Mouse (Mus musculus): ENCODE measurements around the gene Slc28a2.
"Not testable (repeated sequence)": the region's sequence is repeated elsewhere in the genome, so short reads cannot be mapped to it uniquely, and the experiment has no call there.

The Slc28a2 gene

DNA sequence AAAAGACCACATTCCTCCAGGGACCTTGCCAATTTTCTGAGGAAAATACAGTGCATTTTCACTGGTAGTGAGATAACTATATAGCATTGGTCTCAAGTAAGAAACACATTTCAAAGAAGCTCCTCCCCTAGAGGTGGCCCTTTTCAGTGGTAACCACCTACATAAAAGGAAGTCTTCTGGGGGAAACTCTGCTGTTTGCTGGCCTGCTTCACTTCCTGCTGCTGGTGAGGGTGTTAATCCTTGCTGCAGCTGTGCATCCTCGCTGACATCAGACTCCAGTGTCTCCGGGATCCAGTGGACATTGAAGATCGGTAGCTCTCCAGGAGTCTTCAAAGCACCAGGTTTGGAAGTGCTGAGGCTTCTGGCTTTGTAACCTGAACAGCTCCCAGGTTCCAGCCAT lies at the start of gene Slc28a2:
TSS of gene Slc28a2 (plus strand) at position 278 of the 400 bp plus-strand sequence.
- not testable (repeated sequence) for DNase-seq (ENCODE audit: low spot score)

DNA sequence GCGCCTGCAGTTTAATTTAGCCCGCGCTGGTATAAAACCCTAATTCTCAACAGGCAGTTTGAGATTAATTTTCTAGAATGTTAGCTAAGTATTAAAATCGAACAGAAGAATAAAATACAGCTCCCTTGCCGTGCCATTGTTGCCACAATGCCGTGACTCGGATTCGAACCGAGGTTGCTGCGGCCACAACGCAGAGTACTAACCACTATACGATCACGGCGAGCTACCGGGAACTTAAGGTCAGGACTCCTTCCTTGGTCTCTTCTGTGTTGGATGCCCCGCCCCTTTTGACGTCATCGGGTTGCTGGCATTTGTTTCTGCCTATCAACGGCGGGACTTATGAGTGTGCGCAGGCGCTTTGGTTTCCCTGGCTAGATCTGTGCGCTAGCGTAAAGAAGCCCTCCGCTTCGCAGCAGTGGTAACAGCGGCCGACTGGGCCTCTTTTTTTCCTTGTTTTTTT lies 49.0 kb upstream of the Slc28a2 start:
- DNase-seq (ENCODE audit: low spot score), result peak; percentile 87

DNA sequence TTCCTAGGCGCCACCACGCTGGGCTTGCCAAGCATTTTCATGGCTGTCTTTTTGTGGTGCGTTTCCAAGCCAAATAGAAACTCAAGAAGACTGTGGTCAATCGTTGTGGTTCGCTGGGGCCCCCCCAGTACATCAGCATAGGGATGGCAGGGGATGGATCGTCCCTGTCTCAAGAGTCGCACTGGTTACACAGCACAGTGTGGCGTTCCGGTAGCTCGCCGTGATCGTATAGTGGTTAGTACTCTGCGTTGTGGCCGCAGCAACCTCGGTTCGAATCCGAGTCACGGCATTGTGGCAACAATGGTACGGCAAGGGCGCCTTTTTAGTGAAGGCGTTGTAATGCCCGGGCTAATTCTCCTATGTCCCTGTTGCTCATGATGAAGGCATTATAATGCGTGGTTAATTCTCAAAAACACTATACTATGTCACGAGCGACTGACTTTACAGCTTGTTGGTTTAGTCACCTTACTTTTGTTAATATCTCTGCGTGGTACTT lies 48.5 kb upstream of the Slc28a2 start:
- DNase-seq (ENCODE audit: low spot score), result no peak

DNA sequence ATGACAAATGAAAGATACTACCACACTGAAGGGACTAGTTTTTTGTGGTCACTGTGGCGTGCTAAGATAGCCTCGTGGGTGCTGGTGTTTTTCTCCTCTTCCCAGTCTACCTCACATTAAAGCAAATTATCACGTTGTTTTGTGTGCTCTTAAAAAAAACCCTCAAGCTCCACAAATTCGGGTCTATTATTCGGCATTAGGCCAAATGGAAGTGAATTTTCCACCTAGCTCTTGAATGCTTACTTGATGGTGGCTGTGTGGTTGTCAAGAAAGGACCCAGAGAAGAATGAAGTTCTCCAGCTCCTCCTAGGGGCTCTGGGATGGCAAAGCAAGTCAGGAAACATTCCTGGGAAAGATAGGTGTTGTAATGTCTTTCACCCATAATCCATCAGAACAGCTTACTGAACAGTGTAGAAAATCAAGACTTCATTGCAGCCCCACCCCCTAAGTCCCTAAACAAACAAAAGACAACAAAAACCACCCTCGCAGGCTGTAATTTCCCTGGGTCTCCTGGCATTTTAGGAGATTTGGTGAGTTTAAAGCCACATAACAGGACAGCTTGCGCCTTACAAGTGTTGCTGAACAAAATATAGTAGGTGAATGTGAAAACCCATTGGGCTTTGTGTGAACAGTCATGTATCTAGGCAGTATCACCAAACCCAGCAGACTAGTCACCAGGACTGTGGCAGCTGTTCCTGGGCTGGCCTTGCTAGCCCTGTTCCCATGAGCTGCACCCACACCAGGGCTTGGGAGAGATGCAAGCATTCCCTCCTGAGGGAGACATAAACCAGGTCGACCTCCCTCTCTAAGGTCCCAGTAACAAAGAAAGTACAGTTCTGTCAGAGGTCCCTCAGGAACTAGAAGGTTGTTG lies 47.6 kb upstream of the Slc28a2 start:
- no peak for DNase-seq (ENCODE audit: low spot score)

DNA sequence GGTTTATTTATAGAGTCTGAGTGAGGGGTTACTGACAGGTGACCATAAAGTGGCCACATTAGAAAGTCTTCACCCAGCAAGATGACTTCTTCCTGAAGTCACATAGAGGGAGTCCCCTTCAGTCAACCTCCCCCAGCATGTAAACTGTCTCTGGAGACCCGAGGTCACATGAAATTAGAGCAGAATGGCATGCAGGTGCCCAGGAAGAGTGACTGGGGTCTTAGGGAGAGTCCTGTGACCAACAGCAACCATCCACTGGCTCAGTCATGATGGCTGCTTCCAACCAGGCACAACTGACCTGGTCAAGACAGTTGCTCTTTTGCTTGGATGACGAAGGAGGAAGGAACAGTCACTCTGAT lies 47.0 kb upstream of the Slc28a2 start:
- DNase-seq (ENCODE audit: low spot score), result no peak

DNA sequence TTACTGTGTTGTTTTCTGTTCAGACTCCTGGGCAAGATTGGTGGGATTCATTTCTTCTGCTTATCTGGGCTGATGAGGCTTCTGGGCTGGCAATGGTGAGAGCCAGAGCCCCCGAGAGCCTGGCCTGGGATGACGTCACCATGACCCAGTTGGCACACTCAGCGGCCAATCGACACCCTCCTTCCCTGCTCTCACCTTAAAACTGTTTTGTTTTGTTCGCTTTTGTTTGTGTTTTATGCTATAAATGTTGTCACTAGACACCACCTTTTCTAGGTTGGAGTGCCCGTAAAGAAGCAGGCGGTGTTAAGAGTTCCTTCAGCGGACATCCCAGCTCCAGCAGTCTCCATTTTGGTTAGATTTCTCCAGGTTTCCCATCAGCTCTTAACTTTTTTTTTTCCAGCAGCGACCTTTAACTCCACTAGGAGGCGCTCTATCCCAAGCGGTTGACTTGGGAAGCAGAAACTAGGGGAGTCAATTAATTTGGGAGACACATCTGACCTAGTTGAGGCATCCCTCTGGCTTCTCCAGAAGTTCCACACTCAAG lies 45.4 kb upstream of the Slc28a2 start:
- DNase-seq (ENCODE audit: low spot score), result no peak

DNA sequence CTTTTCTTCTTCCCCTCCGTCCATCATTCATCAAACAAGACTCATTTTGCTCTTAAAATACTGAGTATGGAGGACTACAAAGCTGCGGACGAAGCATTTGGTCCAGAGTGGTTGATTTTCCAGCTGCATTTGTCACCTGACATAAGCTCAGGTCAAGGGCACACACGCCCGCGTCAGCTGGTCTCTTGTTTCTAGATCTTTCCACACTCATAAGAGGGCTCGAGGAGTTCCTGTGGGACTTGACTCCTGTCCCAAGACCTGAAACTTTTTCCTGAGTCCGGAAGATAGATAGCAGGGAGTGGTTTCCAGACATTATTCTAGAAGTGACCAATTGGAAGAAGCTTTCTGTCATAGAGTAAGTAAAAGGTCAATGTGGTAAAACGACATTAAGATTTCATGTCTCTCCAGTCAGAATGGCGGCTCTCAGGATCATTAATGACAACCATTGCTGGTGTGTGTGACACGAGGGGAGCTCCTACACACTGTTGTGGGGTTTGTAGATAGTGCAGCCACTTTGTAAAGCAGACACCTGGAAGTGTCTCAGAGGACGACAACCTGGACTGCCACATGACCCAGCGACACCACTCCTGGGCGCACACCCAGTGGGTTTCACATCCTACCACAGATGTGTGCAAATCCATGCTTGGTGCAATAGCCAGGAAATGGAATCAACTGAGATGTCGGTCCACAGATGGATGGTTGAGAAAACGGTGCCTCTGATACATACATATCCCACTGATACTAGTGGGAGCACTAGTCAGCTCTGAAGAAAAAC lies 44.8 kb upstream of the Slc28a2 start:
- no peak for DNase-seq (ENCODE audit: low spot score)

DNA sequence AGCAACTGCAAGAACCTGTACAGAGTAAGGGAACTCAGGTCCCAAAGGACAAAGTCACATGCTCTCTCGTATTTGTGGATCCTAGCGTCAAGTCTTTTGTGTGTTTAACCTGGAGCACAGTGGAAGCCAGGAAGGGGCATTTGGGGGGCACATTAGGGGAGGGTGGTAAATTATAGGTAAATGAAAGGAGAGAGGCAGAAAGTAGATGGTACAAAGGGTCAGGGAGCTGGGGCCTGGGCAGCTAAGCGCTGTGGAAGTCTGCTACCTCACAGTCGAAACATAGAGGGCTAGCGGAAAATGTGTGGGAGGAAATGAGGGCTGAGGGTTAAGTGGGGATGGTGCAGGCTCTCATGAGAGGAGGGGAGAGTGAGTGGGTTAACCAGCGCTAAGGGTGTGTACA lies 44.2 kb upstream of the Slc28a2 start:
- no peak for DNase-seq (ENCODE audit: low spot score)

DNA sequence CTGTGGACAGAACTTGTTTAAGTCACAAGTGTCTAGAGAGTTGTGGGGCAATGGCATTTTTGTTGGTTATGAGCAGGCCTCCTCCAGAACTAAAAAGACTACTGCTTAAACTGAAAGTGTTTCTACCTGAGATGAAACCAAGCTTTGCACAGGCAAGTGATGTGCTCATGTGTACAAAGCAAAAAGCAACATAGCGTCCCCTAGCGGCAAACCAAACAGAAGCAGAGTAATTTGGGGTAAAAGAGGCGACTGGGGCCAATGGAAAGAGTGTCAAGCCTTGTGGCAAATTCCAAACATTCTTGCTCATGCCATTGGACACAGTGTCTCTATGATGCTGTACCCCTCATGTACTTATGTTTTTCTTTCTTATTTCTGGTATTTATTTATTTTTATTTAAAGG lies 41.2 kb upstream of the Slc28a2 start:
- no peak for DNase-seq (ENCODE audit: low spot score)

DNA sequence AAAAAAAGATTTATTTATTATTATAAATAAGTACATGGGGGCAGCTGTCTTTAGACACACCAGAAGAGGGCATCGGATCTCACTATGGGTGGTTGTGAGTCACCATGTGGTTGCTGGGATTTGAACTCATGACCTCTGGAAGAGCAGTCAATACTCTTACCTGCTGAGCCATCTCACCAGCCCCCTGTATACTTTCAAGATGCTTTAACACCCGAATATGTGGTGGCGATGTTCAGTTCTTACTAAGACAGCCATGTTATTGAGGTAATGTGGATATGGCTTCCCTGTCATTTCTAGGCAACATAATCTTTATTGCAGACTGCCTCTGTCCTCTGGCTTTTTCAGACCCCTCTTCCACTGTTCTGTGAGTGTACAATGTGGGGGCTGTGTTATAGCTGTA lies 39.1 kb upstream of the Slc28a2 start:
- not testable (repeated sequence) for DNase-seq (ENCODE audit: low spot score)

DNA sequence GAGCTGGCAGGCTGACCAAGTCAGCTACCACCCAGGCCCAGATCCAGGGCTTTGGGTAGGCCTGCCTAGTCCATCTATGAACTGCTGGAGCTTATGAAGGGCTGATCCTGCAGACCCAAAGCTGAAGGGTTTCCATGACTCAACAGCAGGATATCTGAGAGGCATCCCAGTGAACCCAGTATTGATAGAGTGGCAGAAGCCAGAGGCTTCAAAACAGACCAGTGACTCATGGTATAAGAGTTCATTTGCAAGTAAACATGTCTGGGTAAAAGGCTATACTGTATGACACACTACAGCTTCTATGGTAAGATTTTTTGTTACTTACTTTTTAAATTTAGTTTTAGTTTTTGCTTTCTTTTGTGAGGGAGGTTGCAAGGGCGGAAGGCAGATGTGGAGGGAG lies 30.1 kb upstream of the Slc28a2 start:
- DNase-seq (ENCODE audit: low spot score), result no peak

DNA sequence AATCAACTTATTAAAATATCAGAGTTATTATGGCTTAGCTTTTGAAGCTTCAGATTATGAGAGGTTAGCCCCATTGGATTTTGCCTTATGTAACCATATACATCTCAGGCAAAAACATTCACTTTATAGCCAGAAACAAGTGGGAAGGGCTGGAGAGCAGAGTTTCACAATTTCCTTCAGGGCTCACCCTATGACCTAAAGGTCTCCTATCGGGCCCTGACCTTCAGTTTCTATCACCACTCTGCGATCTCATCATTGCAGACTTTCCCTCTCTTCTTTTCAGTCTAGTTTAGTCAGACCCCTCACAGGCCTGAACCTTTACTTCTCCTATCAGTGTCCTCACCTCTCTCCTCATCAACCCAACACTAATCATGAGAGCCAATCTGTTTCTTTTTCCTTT lies 18.7 kb upstream of the Slc28a2 start:
- no peak for DNase-seq (ENCODE audit: low spot score)

DNA sequence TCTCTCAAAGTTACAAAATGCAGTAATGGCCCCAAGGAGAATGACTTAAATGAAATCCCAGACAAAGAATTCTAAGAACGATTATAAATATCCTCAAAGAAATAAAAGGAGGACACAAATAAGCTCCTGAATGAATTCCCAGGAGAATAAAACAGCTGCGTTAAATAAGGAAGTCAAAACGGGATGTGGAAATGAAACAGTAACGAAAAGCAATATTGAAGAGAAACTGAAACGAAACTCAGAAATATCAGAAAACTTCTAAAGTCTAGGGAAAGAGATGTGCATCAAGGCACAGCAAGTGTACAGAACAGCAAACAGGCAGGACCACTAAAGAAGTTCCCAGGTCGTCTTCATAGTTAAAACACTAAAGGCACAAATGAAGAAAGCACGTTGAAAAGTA lies 17.3 kb upstream of the Slc28a2 start:
- no peak for DNase-seq (ENCODE audit: low spot score)

DNA sequence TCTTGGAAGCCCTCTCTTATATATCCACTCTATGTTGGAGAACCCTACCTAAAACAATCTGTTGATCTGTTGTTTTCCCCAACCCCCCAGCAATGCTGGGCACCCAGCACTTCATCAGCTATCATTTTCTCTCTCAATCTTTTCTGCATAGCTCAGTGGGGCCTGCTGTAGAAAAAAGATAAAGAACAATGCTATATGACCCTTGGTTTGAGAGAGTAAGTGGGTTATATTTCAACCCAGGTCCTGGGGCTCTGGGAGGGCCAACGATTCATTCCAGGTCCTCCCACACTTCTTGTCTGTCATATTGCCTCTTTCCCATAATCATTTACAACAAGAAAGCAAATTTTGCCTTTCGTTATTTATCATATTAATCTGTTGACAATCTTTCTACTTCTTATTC lies 368 bp downstream of the Slc28a2 start:
- DNase-seq (ENCODE audit: low spot score), result not testable (repeated sequence)

DNA sequence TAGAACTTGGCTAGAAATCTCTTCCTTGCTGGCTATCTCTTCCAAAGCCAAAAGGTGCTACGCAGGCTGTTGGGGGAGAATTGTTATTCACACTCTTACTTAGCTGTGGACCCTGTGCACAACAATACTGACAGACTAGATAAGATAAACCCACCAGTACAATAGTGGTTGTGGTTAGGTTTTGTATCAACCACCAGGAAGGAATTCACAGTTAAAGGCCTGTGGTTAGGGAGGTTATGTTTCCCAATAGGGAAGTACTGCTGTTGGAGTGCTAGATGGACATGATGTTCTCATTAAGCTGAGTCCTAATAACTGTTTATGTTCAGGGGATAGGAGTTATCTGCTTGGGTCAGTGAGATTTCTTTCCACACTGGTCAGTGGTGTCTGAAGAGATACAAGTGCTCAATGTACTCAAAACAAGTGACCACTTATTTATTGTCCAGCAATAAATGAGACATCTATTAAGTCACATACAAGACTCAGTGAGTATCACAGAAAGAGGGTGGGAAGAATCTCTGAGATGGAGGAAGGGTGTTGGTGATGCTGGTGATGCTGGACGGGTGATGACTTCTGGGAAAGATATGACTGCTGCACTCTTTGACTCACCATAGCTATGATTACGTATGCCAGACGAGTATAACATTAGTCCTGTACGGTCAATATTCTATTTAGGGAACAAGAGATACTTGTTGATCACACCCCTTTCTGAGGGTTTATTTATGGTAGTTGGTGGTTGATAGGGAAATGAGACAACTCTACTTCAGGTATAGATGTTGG lies 12.6 kb downstream of the Slc28a2 start:
- not testable (repeated sequence) for DNase-seq (ENCODE audit: low spot score)

DNA sequence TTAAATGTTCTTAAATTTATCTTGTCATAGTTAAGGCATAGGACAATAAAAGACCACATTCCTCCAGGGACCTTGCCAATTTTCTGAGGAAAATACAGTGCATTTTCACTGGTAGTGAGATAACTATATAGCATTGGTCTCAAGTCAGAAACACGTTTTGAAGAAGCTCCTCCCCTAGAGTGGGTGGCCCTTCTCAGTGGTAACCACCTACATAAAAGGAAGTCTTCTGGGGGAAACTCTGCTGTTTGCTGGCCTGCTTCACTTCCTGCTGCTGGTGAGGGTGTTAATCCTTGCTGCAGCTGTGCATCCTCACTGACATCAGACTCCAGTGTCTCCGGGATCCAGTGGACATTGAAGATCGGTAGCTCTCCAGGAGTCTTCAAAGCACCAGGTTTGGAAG lies 14.2 kb downstream of the Slc28a2 start:
- not testable (repeated sequence) for DNase-seq (ENCODE audit: low spot score)

DNA sequence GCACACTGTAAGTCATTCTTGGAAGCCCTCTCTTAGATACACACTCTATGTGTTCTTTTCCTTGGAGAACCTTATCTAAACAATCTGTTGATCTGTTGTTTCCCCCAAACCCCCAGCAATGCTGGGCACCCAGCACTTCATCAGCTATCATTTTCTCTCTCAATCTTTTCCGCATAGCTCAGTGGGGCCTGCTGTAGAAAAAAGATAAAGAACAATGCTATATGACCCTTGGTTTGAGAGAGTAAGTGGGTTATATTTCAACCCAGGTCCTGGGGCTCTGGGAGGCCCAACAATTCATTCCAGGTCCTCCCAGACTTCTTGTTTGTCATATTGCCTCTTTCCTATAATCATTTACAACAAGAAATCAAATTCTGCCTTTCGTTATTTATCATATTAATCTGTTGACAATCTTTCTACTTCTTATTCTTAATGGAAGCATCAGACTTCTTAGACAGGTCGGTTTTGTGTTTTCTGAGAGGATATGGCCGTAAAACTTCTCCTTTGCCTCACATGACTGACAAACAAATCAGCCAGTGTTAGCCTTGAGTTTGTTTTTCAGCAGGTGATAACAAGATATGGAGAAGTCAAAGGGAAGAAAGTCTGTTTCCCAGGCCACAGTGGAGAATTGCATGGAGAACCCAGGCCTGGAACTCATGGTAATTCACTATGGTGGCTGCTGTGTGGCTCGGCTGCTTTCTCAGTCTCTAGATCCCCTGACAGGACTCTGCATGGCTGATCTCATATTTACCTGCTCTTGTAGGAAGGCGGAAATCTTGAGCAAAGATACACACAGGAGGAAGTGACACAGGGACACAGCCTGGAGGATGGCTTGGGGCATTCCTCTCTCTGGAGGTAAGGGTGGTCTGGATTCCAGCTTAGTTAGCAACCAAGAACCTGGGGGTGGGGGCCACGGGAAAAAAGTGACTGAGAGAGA lies 15.0 kb downstream of the Slc28a2 start:
- no peak for DNase-seq (ENCODE audit: low spot score)

DNA sequence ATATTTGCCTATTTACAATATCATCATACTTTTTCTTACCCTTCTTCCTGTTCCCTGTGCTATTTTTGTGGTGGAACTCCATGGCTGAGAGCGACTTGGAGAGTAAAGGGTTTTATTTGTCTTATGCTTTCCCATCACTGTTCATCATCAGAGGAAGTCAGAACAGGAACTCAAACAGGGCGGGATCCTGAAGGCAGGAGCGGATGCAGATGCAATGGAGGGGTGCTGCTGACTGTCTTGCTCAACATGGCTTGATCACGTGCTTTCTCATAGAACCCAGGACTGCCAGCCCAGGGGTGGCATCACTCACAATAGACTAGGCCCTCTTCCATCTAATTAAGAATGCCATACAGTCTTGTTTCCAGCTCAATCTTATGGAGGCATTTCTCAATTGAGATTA lies 24.1 kb downstream of the Slc28a2 start:
- no peak for DNase-seq (ENCODE audit: low spot score)

DNA sequence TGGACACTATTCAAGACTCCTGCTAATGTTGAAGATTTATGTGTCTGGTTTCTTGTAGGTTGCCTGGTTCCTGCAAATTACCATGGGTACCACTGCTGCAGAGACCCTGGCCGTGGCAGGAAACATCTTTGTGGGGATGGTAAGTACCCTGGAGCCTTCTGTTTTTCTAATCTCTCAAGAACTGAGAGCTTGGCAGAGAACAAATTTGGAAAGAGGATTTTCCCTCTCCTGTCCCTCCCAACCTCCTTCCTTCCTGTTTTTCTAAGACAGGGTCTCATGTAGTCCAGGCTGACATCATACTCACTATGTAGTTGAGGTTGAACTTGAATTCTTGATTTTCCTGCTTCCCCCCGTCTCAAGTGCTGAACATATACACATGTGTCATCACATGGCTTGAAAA lies 26.1 kb downstream of the Slc28a2 start:
- no peak for DNase-seq (ENCODE audit: low spot score)

DNA sequence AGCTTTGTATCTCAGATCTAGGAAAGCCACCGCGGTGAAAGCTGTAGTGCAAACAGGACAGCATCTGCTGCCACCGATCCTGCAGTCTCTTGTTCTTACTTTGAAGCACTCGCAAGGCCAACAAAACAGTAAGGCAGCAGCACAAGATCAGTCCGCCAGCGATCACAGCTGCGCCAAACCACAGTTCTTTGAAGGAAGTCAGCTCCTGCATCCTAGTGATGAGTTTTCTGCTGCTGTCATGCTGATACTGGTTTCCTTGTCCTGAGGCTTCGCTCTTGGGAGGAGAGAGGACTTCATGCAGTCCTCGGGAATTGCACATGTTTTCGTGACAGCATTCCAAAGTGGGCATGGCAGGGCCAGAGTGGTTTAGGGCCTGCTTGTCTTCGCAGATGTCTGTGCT lies 40.6 kb downstream of the Slc28a2 start:
- DNase-seq (ENCODE audit: low spot score), result no peak

Data from urinary bladder, postnatal 10 days (tissue).